In genomic region chr19:38352495-38353130, GRCm38 (mm10) we compare ENCODE assay signal across 9 mouse cellular contexts. TPM values are rescaled to one million over a fixed set of nuclear protein-coding genes. Genes with fewer than 3 reads are reported as not detected.
DNase-seq lines count a peak whose midpoint lies in the region; ATAC-seq lines count a peak whose summit lies in the region.
"Had no signal": no experiment of that assay in that cellular context is flagged by ENCODE, and none has a peak within 500 bp of the region (broad histone marks: within the 10 kb centered on the region; RNA-seq: fewer than 3 reads in every experiment).

No protein-coding gene starts in this region.

- H3K27me3 ChIP-seq in hindbrain, embryonic 11.5 days (ENCODE audit: control insufficient read depth, insufficient read depth, low read length), result no peaks in the 10 kb centered on the region
- H3K27me3 ChIP-seq: midbrain, embryonic 12.5 days had no signal

- H3K4me1 ChIP-seq in hindbrain, embryonic 11.5 days (replicated peaks; ENCODE audit: control insufficient read depth, insufficient read depth, low read length), result no peaks in the 10 kb centered on the region

- no peak; the same call in 1 of the 2 replicates for ATAC-seq in hindbrain, embryonic 11.5 days (ENCODE audit: low FRiP score)

- WGBS in hindbrain, embryonic 11.5 days, result 45% methylated on average over 6 of the region's 6 CpGs

- H3K36me3 ChIP-seq in hindbrain, embryonic 11.5 days (ENCODE audit: control insufficient read depth, insufficient read depth, low read length), result no peaks in the 10 kb centered on the region
- H3K36me3 ChIP-seq: midbrain, embryonic 12.5 days had no signal

- peak; percentile 41 for DNase-seq in left cerebral cortex, adult 11 months (ENCODE audit: low spot score)
- no peak for DNase-seq in left cerebral cortex, adult 8-10 months (ENCODE audit: low spot score in 2 of 2)
- peak; percentile 46 for DNase-seq in MEL-GATA-1-ER (ENCODE audit: extremely low read depth, low read depth)
- peak; percentile 15 to 50 for DNase-seq in cerebellum, postnatal 36 days
- peak; percentile 79 for DNase-seq in hindbrain, embryonic 11.5 days (ENCODE audit: low spot score)
- DNase-seq in left cerebral cortex, postnatal 36 days (ENCODE audit: low spot score in 2 of 2), result peak; percentile 5 to 16
- DNase-seq in retina, postnatal 7 days (ENCODE audit: low read depth, low spot score), result peak; percentile 33
- DNase-seq in spleen, postnatal 36 days (ENCODE audit: low spot score in 2 of 2), result no peak

- no peaks in the 10 kb centered on the region for H3K9me3 ChIP-seq in hindbrain, embryonic 11.5 days (ENCODE audit: control insufficient read depth, low read length)
- H3K9me3 ChIP-seq: midbrain, embryonic 12.5 days had no signal

- H3K9ac ChIP-seq in hindbrain, embryonic 11.5 days (ENCODE audit: low read depth, low read length), result no peak overlapping the region
- H3K9ac ChIP-seq: midbrain, embryonic 12.5 days had no signal

- H3K4me3 ChIP-seq in hindbrain, embryonic 11.5 days (ENCODE audit: low read depth, low read length), result no peak overlapping the region
- H3K4me3 ChIP-seq: midbrain, embryonic 12.5 days had no signal

- no peak overlapping the region for H3K27ac ChIP-seq in hindbrain, embryonic 11.5 days (ENCODE audit: low read depth, low read length)
- H3K27ac ChIP-seq: midbrain, embryonic 12.5 days had no signal

- intact Hi-C loops in left cerebral cortex, postnatal 36 days (cut with DNase I), result loop anchor here (5.0 to 10.0 kb wide), 5 partner anchors 95 to 395 kb away; partner anchors contain the start of genes Cep55 and Fra10ac1

- H3K4me2 ChIP-seq in hindbrain, embryonic 11.5 days (replicated peaks; ENCODE audit: low read depth, low read length), result no peak overlapping the region
- H3K4me2 ChIP-seq: midbrain, embryonic 12.5 days had no signal

RNA-seq across cellular contexts. Expression of gene Slc35g1, which starts 43.2 kb away (rescaled TPM):
- 1 to 10 TPM; 1.5 to 2.3 (median 2.1) TPM for total RNA-seq in left cerebral cortex, adult 8-10 months (2022)
- 4.8 and 5.3 TPM in 2 replicates for polyA plus RNA-seq in hindbrain, embryonic 11.5 days (2014; fragmentation: Nextera tagmentation; extraction: Ambion mirVana)
- total RNA-seq in left cerebral cortex, postnatal 36 days (2021), result 1 to 10 TPM; 1.6 to 2.6 TPM

Comparison
In these comparisons a context has a peak if more than half of its experiments do, and no peak if none do; other contexts are left out.
1. DNase-seq: peak in left cerebral cortex, adult 11 months (single experiment), MEL-GATA-1-ER (single experiment), cerebellum, postnatal 36 days (2 of 2), hindbrain, embryonic 11.5 days (single experiment), left cerebral cortex, postnatal 36 days (2 of 2) and retina, postnatal 7 days (single experiment); none in left cerebral cortex, adult 8-10 months (0 of 2) and spleen, postnatal 36 days (0 of 2).